Mouse (Mus musculus): Measurements from ENCODE around the gene Jag2.
A peak's percentile ranks its signal among the peaks of the same experiment; 100 is the strongest.

DNA sequence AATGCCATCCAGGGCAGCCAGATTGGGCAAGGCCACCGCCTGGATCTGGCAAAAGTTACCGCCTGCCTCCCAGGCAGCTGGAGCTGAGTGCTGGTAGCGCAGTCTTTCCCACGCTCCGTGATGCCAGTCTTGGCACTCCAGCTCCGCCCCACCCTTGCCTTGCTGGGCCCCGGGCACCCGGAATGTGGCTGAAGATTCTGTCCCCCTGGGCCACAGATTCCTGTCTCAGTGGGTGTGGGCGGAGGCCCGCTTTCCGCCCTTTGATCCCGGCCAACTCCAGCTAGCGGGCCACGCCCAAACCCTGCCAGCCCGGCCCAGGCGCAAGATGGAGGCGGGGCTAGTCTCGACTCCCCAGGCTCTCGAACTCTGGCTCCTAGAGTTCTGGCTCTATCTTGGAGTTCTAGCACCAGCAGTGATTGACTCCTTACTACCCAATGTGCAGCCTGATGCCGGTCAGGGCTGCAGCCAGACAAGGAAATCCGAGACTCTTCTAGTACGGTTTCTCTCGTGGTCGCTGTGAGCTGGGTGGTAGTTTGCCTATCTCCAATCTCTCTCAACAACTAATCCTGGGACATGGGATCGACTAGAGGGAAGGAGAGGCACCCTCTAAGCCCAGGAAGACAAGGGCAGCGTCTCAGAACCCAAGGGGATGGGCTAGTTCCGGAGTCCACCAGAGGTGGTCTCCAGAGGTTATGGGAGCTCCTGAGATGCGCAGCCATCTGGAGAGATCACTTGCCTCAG, 53.1 kb downstream of the Jag2 start:
- TF ChIP-seq CTCF (IDR thresholded peaks at IDR 0.05) (no peak; the same call in 1 of the 2 replicates), EP300 (IDR thresholded peaks at IDR 0.05) (peak; percentile 74)
